Mouse (Mus musculus): ENCODE measurements at regions not wholly inside any gene's neighbourhood (a gene's known extent, or its start where the extent isn't known, plus 50 kb on each side); places are given as distances from the start of the nearest gene placed in this dataset.
"Not testable (repeated sequence)": the region's sequence is repeated elsewhere in the genome, so short reads cannot be mapped to it uniquely, and the experiment has no call there.

GRCm38 (mm10) chr5:77826063-77826462 is 418.2 kb upstream of the Igfbp7 start:
- intact Hi-C loops (cut with DNase I): no loop called here
- DNase-seq: peak; percentile 71

- no peak for DNase-seq
- intact Hi-C loops (cut with DNase I): no loop called here
These were observed 409.0 kb upstream of the Igfbp7 start for GRCm38 (mm10) chr5:77816759-77817280.

- intact Hi-C loops (cut with DNase I): no loop called here
- DNase-seq: no peak
These were observed 402.0 kb upstream of the Igfbp7 start for GRCm38 (mm10) chr5:77809844-77810243.

- DNase-seq: peak; percentile 85
- intact Hi-C loops (cut with DNase I): no loop called here
These were observed 399.9 kb upstream of the Igfbp7 start for GRCm38 (mm10) chr5:77807726-77808125.

GRCm38 (mm10) chr5:77806334-77807157 is 398.7 kb upstream of the Igfbp7 start:
- intact Hi-C loops (cut with DNase I): no loop called here
- DNase-seq: no peak

- intact Hi-C loops (cut with DNase I): no loop called here
- no peak for DNase-seq
These were observed 398.0 kb upstream of the Igfbp7 start for GRCm38 (mm10) chr5:77805796-77806195.

GRCm38 (mm10) chr5:77805303-77805702 is 397.5 kb upstream of the Igfbp7 start:
- intact Hi-C loops (cut with DNase I): no loop called here

GRCm38 (mm10) chr5:77804113-77804512 is 396.3 kb upstream of the Igfbp7 start:
- no peak for DNase-seq
- intact Hi-C loops (cut with DNase I): loop anchor here (5.0 kb wide), 1 partner anchor 342 kb away; no protein-coding TSS in a partner anchor

More at GRCm38 (mm10) chr5:77805303-77805702, 397.5 kb upstream of the Igfbp7 start:
- no peak for DNase-seq

GRCm38 (mm10) chr5:77803562-77803961 is 395.7 kb upstream of the Igfbp7 start:
- intact Hi-C loops (cut with DNase I): loop anchor here (5.0 kb wide), 1 partner anchor 341 kb away; no protein-coding TSS in a partner anchor
- peak; percentile 68 for DNase-seq

GRCm38 (mm10) chr5:77796960-77797359 is 389.1 kb upstream of the Igfbp7 start:
- intact Hi-C loops (cut with DNase I): no loop called here
- DNase-seq: no peak

GRCm38 (mm10) chr5:77795766-77796165 is 387.9 kb upstream of the Igfbp7 start:
- no peak for DNase-seq
- intact Hi-C loops (cut with DNase I): no loop called here

GRCm38 (mm10) chr5:77783953-77784352 is 376.1 kb upstream of the Igfbp7 start:
- intact Hi-C loops (cut with DNase I): no loop called here
- DNase-seq: no peak

GRCm38 (mm10) chr5:77762426-77763042 is 354.7 kb upstream of the Igfbp7 start:
- DNase-seq: peak; percentile 1
- intact Hi-C loops (cut with DNase I): no loop called here

GRCm38 (mm10) chr5:77762013-77762412 is 354.2 kb upstream of the Igfbp7 start:
- DNase-seq: no peak
- intact Hi-C loops (cut with DNase I): no loop called here

- intact Hi-C loops (cut with DNase I): no loop called here
- no peak for DNase-seq
These were observed 341.1 kb upstream of the Igfbp7 start for GRCm38 (mm10) chr5:77748933-77749332.

- intact Hi-C loops (cut with DNase I): no loop called here
- no peak for DNase-seq
These were observed 338.8 kb upstream of the Igfbp7 start for GRCm38 (mm10) chr5:77746604-77747003.

- intact Hi-C loops (cut with DNase I): no loop called here
These were observed 335.6 kb upstream of the Igfbp7 start for GRCm38 (mm10) chr5:77743467-77743866.

GRCm38 (mm10) chr5:77730286-77730685 is 322.4 kb upstream of the Igfbp7 start:
- DNase-seq; intact Hi-C loops (cut with DNase I): not testable (repeated sequence)

More at GRCm38 (mm10) chr5:77743467-77743866, 335.6 kb upstream of the Igfbp7 start:
- DNase-seq: no peak

GRCm38 (mm10) chr5:77681592-77681991 is 273.8 kb upstream of the Igfbp7 start:
- DNase-seq: peak; percentile 8
- intact Hi-C loops (cut with DNase I): no loop called here

- no peak for DNase-seq
- intact Hi-C loops (cut with DNase I): no loop called here
These were observed 264.5 kb upstream of the Igfbp7 start for GRCm38 (mm10) chr5:77672073-77672924.

GRCm38 (mm10) chr5:77663096-77663495 is 255.3 kb upstream of the Igfbp7 start:
- intact Hi-C loops (cut with DNase I): no loop called here
- no peak for DNase-seq
